Mouse (Mus musculus): ENCODE measurements at regions not wholly inside any gene's neighbourhood (a gene's known extent, or its start where the extent isn't known, plus 50 kb on each side); places are given as distances from the start of the nearest gene placed in this dataset.

DNA sequence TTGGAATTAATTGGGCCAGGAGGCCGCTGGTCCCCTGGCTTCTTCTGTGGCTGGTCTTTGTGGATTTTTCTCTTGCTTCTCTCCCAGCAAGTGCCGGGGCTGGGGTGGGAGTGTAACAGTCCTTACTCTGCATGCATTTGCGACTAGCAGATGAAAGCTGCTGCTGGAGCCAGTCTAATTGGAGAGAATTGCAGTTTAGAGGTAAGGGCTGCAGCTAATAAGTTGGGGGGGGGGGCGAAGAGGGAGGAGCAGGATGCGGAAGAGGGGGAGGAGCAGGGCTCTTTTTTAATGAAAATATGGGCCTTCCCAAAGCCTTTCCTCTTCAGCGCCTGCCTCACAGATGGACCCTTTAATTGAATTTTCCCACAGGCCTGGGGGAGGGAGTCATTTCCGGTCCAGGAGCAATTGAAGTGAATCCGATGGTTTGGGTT is 336.7 kb downstream of the Cd83 start:
- no peak for TF ChIP-seq CTCF (IDR thresholded peaks at IDR 0.05; ENCODE audit: extremely low read depth, insufficient read depth, low read length)
- no peak for TF ChIP-seq POLR2A (IDR thresholded peaks at IDR 0.05; ENCODE audit: extremely low read depth, insufficient read depth, low read length)
